In the genomic region with DNA sequence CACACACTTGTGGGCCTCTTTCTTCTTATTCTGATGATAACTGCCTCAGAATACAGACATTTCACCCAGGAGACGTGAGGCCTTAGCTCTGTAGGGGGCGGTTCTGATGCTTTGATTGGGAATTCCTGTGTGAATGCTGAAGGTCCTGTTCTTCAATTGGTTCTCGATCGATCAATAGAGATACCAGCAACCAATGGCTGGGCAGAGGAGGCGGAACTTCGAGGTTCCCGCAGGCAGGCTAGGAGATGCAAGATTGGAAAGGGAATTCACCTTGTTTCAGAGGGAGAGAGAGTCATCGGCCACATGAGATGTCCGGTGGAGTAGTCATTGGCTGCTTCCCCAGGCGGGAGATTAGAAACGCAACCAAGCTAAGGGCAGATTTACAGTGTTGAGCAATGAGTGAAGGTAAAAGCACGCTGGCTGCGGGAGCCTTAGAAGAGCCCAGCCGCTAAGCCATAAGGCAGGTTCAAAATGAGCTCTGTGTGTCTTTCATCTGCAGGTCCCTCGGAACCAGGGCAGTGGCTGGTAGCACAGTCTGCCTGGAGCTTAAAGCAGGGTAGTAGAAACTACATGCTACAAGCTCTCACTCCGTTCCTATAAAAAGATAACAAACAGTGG, we compare ENCODE assay signal across 8 mouse cellular contexts.
DNase-seq lines count a peak whose midpoint lies in the region; ATAC-seq and TF ChIP-seq lines count a peak whose summit lies in the region.

No protein-coding gene starts in this region.

- H3K4me1 ChIP-seq in lung, embryonic 16.5 days (replicated peaks; ENCODE audit: control insufficient read depth, insufficient read depth, low read length): no peaks in the 10 kb centered on the region
- no peaks in the 10 kb centered on the region for H3K4me1 ChIP-seq in embryonic facial prominence, embryonic 11.5 days (ENCODE audit: control insufficient read depth, insufficient read depth, low read length)
- no peaks in the 10 kb centered on the region for H3K4me1 ChIP-seq in liver, postnatal 0 days (ENCODE audit: insufficient read depth)
- H3K4me1 ChIP-seq in stomach, embryonic 15.5 days: no peaks in the 10 kb centered on the region

- no peak for DNase-seq in lung, postnatal 10 days
- peak; percentile 84 for DNase-seq in embryonic facial prominence, embryonic 11.5 days (ENCODE audit: low spot score)
- DNase-seq in hindlimb bud, embryonic 11.5 days (ENCODE audit: extremely low spot score, low read depth, low spot score): peak; percentile 24
- DNase-seq in liver, postnatal 0 days: peak; percentile 43
- DNase-seq in gastrocnemius, postnatal 10 days: no peak

- H3K9me3 ChIP-seq in lung, embryonic 16.5 days (ENCODE audit: control insufficient read depth, low read length): no peaks in the 10 kb centered on the region
- no peaks in the 10 kb centered on the region for H3K9me3 ChIP-seq in embryonic facial prominence, embryonic 11.5 days (replicated peaks; ENCODE audit: control insufficient read depth, low read length)
- H3K9me3 ChIP-seq in liver, postnatal 0 days (ENCODE audit: low read length): no peaks in the 10 kb centered on the region
- no peaks in the 10 kb centered on the region for H3K9me3 ChIP-seq in stomach, embryonic 15.5 days

- H3K27ac ChIP-seq in lung, embryonic 16.5 days (ENCODE audit: low read length): no peak overlapping the region
- H3K27ac ChIP-seq in embryonic facial prominence, embryonic 11.5 days (replicated peaks; ENCODE audit: low read depth, low read length): no peak overlapping the region
- H3K27ac ChIP-seq in liver, postnatal 0 days (ENCODE audit: low read depth): no peak overlapping the region
- no peak overlapping the region for H3K27ac ChIP-seq in stomach, embryonic 15.5 days

- peak overlapping the region; percentile 44 for H3K4me2 ChIP-seq in lung, embryonic 16.5 days (ENCODE audit: low read depth, low read length)
- peak overlapping the region; percentile 36 for H3K4me2 ChIP-seq in embryonic facial prominence, embryonic 11.5 days (ENCODE audit: low read depth, low read length)
- peak overlapping the region; percentile 1; the same call in 1 of the 2 replicates for H3K4me2 ChIP-seq in liver, postnatal 0 days (ENCODE audit: low read depth, low read length)
- peak overlapping the region; percentile 48 for H3K4me2 ChIP-seq in stomach, embryonic 15.5 days

- peak; percentile 77 for ATAC-seq in lung, embryonic 16.5 days (ENCODE audit: low read depth)
- peak; percentile 92 for ATAC-seq in embryonic facial prominence, embryonic 11.5 days (replicated peaks; ENCODE audit: insufficient number of reproducible peaks, low FRiP score, low TSS enrichment, low read depth)
- peak; percentile 89 for ATAC-seq in liver, postnatal 0 days
- peak; percentile 83 for ATAC-seq in stomach, embryonic 15.5 days (ENCODE audit: insufficient read depth, low FRiP score, low read depth)
- no peak for ATAC-seq in monocyte, adult 5-6 weeks (replicated peaks; ENCODE audit: insufficient number of reproducible peaks, low FRiP score, low TSS enrichment, poor library complexity, severe bottlenecking)

- no peak for TF ChIP-seq EP300 in liver, postnatal 0 days (IDR thresholded peaks at IDR 0.05; ENCODE audit: low read depth)

- H3K27me3 ChIP-seq in lung, embryonic 16.5 days (ENCODE audit: control insufficient read depth, insufficient read depth, low read depth, low read length): no peaks in the 10 kb centered on the region
- no peaks in the 10 kb centered on the region for H3K27me3 ChIP-seq in embryonic facial prominence, embryonic 11.5 days (ENCODE audit: control insufficient read depth, insufficient read depth, low read length)
- no peaks in the 10 kb centered on the region for H3K27me3 ChIP-seq in liver, postnatal 0 days (ENCODE audit: insufficient read depth, low read length)
- no peaks in the 10 kb centered on the region for H3K27me3 ChIP-seq in stomach, embryonic 15.5 days (replicated peaks)

- 16% methylated on average over 16 of the region's 16 CpGs for WGBS in lung, embryonic 16.5 days
- 13% methylated on average over 16 of the region's 16 CpGs for WGBS in embryonic facial prominence, embryonic 11.5 days
- 32% methylated on average over 16 of the region's 16 CpGs for WGBS in liver, postnatal 0 days (ENCODE audit: insufficient replicate concordance)
- 15% methylated on average over 16 of the region's 16 CpGs for WGBS in stomach, embryonic 15.5 days

- no peak overlapping the region for H3K9ac ChIP-seq in lung, embryonic 16.5 days (ENCODE audit: low read length)
- H3K9ac ChIP-seq in embryonic facial prominence, embryonic 11.5 days (replicated peaks; ENCODE audit: low read length): peak overlapping the region; percentile 47
- no peak overlapping the region for H3K9ac ChIP-seq in liver, postnatal 0 days (replicated peaks)
- H3K9ac ChIP-seq in stomach, embryonic 15.5 days: no peak overlapping the region

- H3K36me3 ChIP-seq in lung, embryonic 16.5 days (ENCODE audit: control insufficient read depth, insufficient read depth, low read length): no peaks in the 10 kb centered on the region
- no peaks in the 10 kb centered on the region for H3K36me3 ChIP-seq in embryonic facial prominence, embryonic 11.5 days (replicated peaks; ENCODE audit: control insufficient read depth, insufficient read depth, low read depth, low read length)
- H3K36me3 ChIP-seq in liver, postnatal 0 days (replicated peaks; ENCODE audit: insufficient read depth, low read length): no peaks in the 10 kb centered on the region
- no peaks in the 10 kb centered on the region for H3K36me3 ChIP-seq in stomach, embryonic 15.5 days

- no peak for TF ChIP-seq CTCF in liver, postnatal 0 days (IDR thresholded peaks at IDR 0.05; ENCODE audit: low read depth)

- peak overlapping the region; percentile 25 for H3K4me3 ChIP-seq in lung, embryonic 16.5 days (ENCODE audit: low read length)
- peak overlapping the region; percentile 25 for H3K4me3 ChIP-seq in embryonic facial prominence, embryonic 11.5 days (ENCODE audit: low read depth, low read length)
- no peak overlapping the region for H3K4me3 ChIP-seq in liver, postnatal 0 days (ENCODE audit: low read depth, low read length)
- H3K4me3 ChIP-seq in stomach, embryonic 15.5 days (replicated peaks): peak overlapping the region; percentile 31

Comparison
In these comparisons a context has a peak if more than half of its experiments do, and no peak if none do; other contexts are left out.
1. DNase-seq: peak in embryonic facial prominence, embryonic 11.5 days (single experiment), hindlimb bud, embryonic 11.5 days (single experiment) and liver, postnatal 0 days (single experiment); none in lung, postnatal 10 days (single experiment) and gastrocnemius, postnatal 10 days (single experiment).
2. Peak in every context shown above with its lines, with median percentiles within 50 percentile points of each other: H3K4me2 ChIP-seq.